Mouse (Mus musculus): ENCODE results near the gene Tekt2.

Gene Tekt2

DNA sequence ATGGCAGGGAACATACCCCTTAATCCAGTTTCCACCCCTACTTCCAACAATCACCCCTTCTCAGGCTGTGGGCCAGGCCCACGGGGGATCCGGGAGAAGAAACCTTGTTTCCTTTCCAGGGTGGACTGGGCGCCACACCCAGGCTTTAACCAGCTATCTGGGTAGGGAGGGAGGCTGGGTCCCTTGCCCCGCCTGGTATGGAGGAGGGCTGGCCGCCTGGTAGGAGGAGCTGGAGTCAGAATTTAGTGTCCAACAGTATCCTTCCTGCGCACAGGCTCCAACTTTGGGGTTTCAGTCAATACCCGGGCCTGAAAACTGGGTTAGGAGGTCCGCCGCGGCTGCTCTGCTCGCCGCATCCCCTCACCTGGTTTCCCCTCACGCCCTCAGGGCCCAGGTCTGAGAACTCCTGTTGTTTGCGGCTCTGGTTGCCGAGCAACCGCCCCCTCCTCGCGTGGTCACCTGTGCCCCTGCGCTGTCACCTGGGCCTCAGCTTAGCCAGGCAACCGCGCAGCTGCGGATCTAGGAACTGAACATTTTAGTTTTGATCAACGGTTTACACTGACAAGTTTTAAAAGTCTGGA, at the start of gene Tekt2:
Gene Tekt2 (minus strand): TSS at position 408 of the 581 bp plus-strand sequence.
- DNase-seq (ENCODE audit: low read depth, low spot score) = no peak

DNA sequence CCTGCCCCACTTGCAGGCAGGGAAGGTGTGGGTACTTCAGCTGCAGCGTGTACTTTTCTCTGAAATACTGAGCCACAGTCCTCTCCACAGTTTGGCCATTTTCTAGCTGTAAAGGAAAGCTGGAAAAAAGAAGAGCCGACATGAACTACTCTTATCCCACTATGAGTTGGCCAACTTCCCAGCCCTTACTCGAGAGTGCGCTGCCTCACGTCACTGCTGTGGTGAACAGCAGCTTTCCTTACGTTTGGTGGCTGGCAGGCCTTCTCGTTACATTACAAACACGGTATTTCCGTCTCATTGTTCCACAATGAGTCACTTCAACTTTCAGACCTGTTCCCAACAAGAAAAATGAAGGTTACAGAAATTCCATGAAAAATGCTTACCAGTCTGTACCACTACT, 46.0 kb upstream of the Tekt2 start:
- DNase-seq (ENCODE audit: low read depth, low spot score) = peak; percentile 6

DNA sequence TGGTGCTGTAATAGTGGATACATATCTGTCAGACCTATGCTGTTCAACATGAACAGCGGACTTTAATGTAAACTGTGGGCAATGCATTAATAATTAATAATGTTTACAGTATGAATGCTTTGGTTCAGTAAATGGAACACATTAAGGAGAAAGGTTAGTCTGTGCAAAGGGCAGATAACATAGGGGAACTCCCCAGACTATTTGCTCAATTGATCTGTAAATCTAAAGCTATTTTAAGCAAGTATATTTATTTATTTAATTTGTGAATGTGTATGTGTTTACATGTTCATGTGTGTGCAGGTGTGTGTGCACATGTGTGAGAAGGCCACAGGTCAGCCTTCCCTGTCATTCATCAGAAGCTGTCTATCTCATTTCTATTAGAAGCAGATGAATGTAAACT, 34.6 kb upstream of the Tekt2 start:
- no peak for DNase-seq (ENCODE audit: low read depth, low spot score)

DNA sequence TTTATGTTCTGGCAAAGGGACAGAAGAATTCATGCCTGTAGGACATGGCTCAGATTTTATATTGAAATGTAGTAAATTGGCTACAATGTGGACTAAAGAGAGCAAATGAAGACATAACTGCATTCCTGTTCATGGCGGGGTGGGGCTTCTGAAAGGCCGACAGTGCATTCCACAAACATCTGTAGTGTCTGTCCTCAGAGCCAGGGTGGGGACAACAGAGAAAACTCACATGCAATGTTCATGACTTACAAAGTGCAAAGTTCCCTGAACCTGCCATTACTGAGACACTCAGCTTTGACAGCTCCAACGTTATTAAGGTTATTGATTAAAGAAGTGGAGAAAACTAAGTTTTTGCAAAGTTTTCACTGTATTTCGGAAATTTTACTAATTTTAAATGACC, 18.0 kb upstream of the Tekt2 start:
- no peak for DNase-seq (ENCODE audit: low read depth, low spot score)

DNA sequence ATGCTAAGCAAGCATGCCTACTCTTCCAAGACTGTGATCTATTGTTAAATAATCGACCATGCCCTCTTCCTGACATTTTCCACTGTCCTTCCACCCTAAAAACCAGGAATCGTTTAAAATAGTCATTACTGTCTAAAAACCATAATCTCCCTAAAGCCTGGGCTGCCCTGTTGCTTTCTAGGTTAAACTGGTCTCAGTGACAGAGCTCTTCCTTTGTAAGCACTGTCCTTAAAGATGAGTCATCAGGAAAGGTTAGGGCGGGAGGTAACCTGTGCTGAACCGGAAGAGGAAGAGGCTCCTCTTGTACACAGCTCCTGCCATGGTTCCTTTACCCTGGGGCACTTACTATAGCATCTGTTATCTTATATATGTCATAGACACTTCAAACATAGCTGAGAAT, 14.0 kb upstream of the Tekt2 start:
- DNase-seq (ENCODE audit: low read depth, low spot score) = no peak

DNA sequence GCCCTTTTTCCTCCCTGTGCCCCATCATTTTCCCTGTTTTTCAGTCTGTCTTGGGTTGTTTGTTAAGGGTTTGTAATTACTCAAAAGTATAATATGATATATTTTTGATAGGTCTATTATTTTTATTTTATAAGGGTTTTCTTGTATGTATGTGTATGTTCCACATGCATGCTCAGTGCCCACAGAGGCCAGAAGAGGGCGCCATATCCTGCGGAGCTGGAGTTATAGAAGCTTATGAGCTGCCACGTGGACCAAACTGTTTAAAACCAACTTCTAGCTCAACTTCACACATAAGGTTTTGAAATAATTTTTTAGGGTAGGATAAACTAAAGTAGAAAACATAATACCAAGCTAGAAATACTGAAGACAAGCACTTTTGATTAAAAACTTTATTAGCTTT, 6.9 kb upstream of the Tekt2 start:
- no peak for DNase-seq (ENCODE audit: low read depth, low spot score)

DNA sequence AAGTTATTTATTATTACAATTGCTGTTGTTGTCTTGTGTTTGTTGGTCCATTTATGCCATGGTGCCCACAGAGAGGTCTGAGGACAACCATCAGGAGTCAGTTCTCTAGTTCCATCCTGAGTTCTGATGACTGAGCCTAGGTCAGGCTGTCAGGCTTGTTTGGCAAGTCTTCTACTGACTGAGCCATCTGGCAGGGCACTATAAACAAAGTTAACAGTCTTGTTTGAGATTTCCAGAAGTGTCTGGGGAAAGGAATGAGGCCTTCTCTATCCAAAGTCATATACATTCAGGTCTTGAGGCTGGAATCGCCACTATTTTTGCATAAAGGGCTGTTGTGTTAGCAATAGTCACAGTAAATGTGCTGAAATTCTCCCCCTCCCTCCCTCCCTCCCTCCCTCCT, 6.3 kb upstream of the Tekt2 start:
- DNase-seq (ENCODE audit: low read depth, low spot score) = no peak

DNA sequence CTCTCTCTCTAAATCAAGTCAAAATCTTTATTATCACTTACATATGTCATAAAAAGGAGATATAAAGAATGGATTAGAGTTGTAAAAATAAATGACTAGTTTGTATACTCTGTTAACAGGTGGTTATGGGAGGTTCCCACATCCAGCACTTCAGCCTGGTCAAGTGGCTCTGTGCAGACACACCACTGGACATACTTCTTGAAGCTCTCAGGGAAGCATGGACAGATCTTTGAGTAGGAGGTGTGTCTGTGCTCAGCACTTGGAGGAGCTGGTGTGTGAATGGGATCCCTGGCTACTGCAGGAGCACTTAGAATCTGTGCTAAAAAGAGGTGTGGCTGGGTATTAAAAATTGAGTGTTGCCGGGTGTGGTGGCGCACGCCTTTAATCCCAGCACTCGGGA, 4.8 kb upstream of the Tekt2 start:
- DNase-seq (ENCODE audit: low read depth, low spot score) = no peak

DNA sequence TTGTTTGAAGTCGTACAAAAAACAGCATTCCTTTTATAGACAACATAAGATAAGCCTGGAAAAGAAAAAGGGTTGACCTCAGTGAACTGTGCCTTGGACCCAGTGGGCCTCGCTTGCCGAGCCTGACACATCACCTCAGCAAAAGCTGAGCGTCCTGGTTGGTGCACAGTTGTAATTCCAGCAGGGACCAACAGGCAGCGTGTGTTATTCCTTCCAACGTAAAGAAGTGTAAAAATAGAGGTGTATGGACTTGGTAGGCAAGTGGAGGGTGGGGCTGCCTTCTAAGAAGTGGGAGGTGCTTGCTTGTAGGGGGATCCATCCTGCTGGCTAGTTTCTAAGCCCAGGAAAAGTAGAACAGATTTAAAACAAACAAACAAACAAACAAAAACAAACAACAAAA, 548 bp upstream of the Tekt2 start:
- no peak for DNase-seq (ENCODE audit: low read depth, low spot score)

DNA sequence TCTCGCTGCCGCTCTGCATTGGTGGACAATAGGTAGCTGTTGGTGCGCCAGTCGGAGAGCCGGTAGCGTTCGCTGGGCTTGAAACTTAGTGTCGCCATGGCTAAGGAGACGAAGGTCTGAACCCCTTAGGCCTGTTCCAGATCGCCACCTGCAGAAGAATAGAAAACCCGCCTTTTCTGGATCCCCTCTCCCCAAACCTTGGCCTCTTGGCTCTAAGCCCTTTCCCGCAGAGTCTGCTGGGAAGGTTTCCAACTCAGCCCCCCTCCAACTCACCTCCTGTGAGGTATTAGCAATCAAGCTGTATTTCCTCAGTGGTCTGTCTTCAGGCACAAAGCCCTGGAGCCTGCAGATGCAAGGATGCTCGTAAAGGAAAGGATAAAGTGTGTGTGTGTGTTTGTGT, 627 bp downstream of the Tekt2 start:
- DNase-seq (ENCODE audit: low read depth, low spot score) = no peak

DNA sequence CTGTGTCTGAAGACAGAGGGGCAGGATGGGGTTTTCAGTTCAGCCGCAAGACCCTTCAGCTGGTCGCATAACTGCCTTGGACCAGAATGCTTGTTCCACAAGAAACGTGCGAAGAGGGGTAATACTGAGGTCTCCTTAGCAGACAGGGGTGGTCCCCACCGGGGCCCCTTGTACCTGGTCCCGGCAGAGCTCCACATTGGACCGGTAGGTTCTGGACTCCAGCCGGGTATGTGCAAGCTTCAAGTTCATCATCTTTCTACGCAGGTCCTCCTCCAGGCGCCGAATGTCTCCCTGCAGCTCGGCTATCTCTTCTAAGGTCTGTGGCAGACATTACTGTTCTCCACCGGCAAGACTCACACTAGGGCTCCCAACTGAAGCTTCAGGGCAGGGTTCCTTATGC, 2.8 kb downstream of the Tekt2 start:
- no peak for DNase-seq (ENCODE audit: low read depth, low spot score)

DNA sequence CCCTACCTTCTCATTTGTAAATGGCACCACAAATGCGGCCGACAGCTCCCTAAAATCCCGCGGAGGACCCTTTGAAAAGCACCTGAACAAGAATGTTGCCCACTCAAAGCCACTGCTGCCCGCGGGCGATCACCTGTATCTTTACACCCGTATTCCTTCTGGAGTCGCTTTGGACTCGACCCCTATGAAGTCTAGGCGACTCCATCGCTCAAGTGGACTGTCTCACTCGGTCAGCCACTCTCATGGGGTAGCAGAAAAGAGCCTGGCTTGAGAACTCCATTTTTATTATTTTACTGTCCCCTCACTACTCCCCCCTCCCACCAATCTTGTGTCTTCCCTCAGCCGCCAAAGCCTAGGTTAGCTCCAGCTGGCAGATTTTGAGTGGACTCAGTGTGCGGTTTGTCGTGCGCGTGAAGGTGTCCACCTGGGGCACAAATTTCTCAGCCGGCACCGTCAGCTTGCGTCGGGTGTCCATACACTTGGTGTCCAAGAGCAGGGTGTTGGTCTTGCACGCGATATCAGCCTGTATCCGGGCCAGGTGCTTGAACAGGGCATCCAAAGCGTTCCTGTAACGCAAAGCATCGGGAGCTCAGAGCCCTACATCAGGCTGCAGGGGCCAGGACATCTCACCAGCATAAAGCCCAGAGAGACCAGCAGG, 3.5 kb downstream of the Tekt2 start:
- DNase-seq (ENCODE audit: low read depth, low spot score) = no peak

DNA sequence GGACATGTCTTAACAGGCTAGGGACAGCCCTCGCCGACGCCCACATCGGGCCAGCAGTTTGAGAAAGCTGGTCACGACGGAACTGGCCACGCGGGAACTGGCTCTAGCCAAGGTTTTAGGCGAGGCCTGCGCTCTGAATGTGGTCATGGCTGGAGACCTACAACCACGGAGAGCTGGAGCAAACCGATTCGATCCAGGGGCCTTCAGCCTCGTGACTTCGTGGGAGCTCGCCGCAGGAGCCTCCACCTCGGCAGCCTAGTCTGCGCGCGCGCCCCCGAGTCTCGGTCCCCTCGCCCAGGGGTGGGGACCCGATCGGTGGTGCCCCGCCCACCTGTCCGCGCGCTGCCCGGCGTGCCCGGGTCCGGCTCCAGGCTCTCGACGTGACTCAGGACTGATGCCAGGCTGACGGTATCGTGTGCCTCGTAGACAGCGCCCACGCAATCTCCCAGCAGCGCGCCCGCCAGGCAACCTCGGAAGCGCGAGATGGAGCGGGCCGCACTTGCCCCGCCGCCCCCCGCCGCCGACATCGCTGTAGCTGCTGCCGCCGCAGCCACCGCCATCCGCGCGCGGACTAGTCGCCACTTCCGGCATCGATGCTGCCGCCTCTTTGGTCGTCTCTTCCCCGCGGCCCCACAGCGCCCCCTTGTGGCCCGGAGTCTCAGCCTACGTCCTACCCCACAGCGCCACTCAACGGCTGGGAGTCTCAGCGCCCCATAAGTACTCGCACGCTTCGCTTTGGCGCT, 4.2 kb downstream of the Tekt2 start, which contains the start of gene Adprhl2:
Gene Adprhl2 (minus strand): TSS at position 593 of the 743 bp plus-strand sequence.
- DNase-seq (ENCODE audit: low read depth, low spot score) = peak; percentile 91

DNA sequence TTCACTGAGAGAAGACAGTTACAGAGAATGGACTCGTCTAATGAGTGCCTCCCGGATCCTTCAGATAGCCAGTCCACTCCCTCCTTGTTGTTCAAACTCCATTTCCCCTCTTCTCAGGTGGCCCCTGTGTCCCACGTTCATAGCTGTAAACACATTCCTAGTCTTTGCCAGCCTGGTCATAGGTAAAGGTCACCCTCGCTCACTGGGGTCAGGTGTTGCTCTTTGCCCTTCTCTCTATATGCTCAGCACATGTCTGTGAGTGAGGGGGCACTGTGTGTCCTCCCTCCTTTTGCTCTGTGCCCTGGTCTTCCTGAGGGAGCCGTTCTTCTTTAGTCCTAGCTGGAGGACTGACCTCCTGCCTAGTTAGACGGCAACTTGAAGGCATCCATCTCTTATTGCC, 5.7 kb downstream of the Tekt2 start:
- no peak for DNase-seq (ENCODE audit: low read depth, low spot score)

DNA sequence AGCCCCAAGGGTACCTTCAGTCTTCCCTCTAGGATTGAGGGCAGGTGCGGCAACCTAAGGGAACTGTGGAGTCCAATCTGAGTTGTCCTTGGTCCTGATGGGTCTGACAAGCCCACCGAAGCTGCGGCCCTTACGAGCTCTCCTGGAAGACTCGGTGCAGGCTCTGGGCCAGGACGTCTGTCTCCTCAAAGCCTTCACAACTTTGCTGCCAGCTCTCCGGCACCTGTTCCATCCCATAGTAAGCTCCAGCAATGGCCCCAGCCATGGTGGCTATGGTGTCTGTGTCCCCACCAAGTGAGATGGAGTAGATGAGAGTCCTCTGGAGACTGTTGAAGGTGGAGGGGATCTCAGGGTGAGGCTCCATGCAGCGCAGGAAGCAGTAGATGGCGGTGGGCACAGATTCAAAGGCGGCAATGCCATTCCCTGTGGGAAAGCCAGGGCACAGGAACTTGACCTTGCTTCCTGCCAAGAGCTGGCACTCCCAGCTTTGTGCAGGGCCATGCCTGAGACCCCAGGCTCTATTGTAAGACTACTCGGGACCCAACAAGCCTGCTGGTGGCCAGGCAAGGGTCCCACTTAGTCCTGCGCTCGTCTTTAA, 8.9 kb downstream of the Tekt2 start:
- DNase-seq (ENCODE audit: low read depth, low spot score) = no peak

DNA sequence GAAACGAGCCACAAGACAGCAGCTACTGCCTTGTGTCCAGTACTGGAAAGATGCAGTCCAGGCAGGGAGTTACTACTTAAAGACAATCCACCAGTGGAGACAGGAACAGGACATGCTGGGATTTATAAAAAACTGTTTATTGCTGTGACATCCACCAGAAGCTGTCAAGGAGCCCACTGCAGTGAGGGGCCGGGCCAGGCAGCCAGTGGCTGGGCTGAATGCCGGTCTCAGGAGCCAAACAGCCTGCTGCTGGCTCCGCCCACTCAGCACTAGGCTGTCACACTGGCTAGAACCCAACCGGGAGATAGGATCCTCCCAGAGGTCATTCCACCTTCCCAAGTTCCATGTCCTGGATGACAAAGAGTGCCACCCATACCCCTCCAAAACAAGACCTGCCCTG, 9.6 kb downstream of the Tekt2 start:
- no peak for DNase-seq (ENCODE audit: low read depth, low spot score)

DNA sequence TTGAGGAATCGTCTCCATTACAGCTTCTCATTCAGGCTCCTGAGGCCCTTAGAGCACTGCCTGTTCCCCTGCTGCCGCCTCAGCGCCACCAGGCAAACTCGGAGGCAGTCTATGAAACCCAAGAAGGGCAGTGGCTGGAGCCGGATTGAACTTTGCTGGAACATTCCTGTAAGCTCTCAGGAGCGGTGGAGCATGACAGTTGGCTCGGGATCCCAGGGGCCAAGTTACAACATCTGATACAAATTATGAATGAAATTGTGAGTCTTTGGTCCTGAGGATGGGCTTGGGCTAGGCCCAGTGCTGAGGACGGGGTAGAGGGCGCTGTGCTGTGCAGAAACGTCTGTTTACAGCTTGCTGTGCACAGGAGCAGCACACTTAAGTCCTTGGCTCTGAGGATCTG, 11.1 kb downstream of the Tekt2 start:
- no peak for DNase-seq (ENCODE audit: low read depth, low spot score)

DNA sequence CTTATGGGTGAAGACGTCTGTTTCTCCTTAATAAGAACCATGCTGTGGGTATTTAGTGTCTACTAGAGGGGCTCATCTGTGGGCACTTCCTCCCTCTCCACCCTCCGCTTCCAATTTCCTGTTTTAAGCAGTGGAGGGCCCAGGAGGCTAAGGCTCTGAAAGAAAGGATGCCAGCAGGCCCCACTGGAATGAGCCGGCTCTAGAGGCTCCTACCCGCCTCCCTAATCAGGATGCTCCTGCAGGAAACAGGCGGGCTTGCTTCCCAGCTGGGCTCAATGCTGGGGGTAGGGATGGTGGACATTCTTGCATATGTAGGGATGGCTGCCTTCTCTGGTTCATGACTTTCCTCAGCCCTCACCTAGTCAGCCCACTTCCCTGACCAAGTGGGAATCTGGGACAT, 12.3 kb downstream of the Tekt2 start:
- no peak for DNase-seq (ENCODE audit: low read depth, low spot score)

DNA sequence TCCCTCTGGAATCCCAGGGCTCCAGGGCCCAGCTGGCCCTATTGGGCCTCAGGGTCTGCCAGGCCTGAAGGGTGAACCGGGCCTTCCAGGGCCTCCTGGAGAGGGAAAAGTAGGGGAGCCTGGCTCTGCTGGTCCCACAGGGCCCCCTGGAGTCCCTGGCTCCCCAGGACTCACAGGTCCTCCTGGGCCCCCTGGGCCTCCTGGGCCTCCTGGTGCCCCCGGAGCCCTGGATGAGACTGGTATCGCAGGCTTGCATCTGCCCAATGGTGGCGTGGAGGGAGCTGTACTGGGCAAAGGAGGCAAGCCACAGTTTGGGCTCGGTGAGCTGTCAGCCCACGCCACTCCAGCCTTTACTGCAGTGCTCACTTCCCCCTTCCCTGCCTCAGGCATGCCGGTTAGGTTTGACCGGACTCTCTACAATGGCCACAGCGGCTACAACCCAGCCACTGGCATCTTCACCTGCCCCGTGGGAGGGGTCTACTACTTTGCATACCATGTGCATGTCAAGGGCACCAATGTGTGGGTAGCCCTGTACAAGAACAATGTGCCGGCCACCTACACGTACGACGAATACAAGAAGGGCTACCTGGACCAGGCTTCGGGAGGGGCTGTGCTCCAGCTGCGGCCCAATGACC, 13.8 kb downstream of the Tekt2 start:
- no peak for DNase-seq (ENCODE audit: low read depth, low spot score)

DNA sequence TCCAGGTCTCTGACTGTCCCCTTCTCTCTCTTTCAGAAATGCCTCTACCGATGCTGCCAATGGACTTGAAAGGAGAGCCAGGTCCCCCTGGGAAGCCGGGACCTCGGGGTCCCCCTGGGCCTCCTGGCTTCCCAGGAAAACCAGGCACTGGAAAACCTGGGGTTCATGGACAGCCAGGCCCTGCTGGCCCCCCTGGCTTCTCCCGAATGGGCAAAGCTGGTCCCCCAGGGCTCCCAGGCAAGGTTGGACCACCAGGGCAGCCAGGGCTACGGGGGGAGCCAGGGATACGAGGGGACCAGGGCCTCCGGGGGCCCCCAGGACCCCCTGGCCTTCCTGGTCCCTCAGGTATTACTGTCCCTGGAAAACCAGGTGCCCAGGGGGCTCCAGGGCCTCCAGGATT, 15.1 kb downstream of the Tekt2 start:
- DNase-seq (ENCODE audit: low read depth, low spot score) = no peak

DNA sequence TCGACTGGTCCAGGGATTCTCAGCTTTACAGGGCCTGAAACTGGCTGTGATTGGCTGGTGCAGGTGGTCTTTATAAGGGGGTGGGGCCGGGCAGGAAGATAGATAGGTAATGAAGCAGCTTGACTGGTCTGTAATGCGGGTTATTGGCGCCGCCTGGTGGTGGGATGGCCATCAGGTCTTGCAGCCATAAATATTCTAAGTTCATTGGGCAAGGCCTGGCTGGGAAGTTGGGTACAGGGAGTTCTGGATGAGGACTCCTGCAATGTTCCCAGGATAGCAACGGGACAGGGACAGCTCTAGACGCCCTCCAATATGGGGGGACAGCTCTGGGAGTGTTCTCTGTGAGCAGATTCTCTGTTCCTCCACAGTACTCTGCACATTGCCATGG, 15.6 kb downstream of the Tekt2 start:
- peak; percentile 67 for DNase-seq (ENCODE audit: low read depth, low spot score)

DNA sequence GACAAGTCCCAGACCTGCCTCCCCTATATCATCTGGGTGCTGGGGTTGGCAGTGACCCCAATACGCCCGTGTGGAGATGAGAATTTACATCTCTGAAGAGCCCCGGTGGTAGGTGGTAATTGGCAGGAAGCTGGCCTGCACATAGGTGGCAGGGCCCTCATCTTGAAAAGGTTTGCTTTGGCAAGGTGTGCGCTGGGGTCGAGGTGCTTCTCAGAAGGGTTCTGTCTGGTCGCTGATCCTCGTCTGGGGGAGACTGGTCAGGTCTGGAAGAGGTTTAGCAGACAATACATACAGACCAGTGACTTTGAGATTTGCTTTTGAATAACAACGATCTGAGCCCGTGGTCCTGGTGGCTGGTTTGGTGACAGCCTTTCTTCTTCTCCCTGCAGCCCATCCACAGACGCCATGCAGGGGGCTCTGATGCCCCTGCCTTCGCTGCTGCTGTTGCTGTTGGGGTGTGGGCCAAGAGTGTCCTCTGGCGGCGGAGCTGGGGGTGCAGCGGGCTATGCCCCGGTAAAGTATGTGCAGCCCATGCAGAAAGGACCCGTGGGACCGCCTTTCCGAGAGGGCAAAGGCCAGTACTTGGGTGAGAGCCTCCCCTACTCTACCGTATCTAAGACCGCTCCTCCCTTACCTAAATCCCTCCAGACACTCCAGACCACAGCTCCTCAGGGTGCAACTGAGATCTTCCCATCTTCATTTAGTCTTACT, 16.1 kb downstream of the Tekt2 start:
- DNase-seq (ENCODE audit: low read depth, low spot score) = no peak
